In genomic region chr10:81320550-81321347, GRCm38 (mm10) we compare ENCODE assay signal across 8 mouse cellular contexts. TPM values are rescaled to one million over a fixed set of nuclear protein-coding genes. Genes with fewer than 3 reads are reported as not detected.
DNase-seq lines count a peak whose midpoint lies in the region; ATAC-seq lines count a peak whose summit lies in the region.

Cactin (plus strand) TSS chr10:81321103.

- peak; percentile 100 for DNase-seq in adrenal gland, adult (ENCODE audit: inconsistent age in 2 of 2, low spot score in 1 of 2)
- peak; percentile 100 for DNase-seq in embryo, embryonic 10.5 days (ENCODE audit: low spot score)
- DNase-seq in gastrocnemius, postnatal 14 days = peak; percentile 100
- DNase-seq in left cerebral cortex, postnatal 10 days (ENCODE audit: extremely low spot score in 1 of 2, low spot score in 2 of 2) = peak; percentile 99 to 100
- peak; percentile 99 for DNase-seq in right cerebral cortex, postnatal 25 days
- peak; percentile 99 for DNase-seq in urinary bladder, postnatal 4 days (ENCODE audit: low spot score in 2 of 2)

- intact Hi-C loops in gastrocnemius, postnatal 14 days (cut with DNase I; ENCODE audit: low total_unique reads) = no loop called here
- intact Hi-C loops in left cerebral cortex, postnatal 10 days (cut with DNase I) = loop anchor here (5.0 kb wide), 1 partner anchor 33 kb away; no protein-coding TSS in a partner anchor

- ATAC-seq in inflammation-experienced regulatory T-cells, adult 6 months = peak; percentile 85
- peak; percentile 75 for ATAC-seq in megakaryocyte-erythroid progenitor cell, adult 5-6 weeks (replicated peaks; ENCODE audit: low FRiP score, low TSS enrichment, poor library complexity, severe bottlenecking)

RNA-seq across cellular contexts. Expression of gene Cactin, which starts in this region (rescaled TPM):
- total RNA-seq in gastrocnemius, postnatal 14 days (2021) = 1 to 10 TPM; 7.7 to 10.0 TPM
- polyA plus RNA-seq in inflammation-experienced regulatory T-cells, adult 6 months (2017; shearing (Covaris generic)) = 1 to 10 TPM; 2.9 to 6.5 (median 4.1) TPM
- total RNA-seq in left cerebral cortex, postnatal 10 days (2021) = 10 to 100 TPM; 26.4 to 26.7 TPM
- total RNA-seq in megakaryocyte-erythroid progenitor cell, adult 5-6 weeks (2014; fragmentation: Nextera tagmentation) = 26.4 and 46.2 TPM in 2 replicates
- total RNA-seq in megakaryocyte-erythroid progenitor cell, adult 5-6 weeks (2017) = 30.4 and 33.4 TPM in 2 replicates

Comparison
In these comparisons a context has a peak if more than half of its experiments do, and no peak if none do; other contexts are left out.
1. Peak in every context shown above with its lines: DNase-seq and ATAC-seq.